Mouse (Mus musculus): ENCODE results near the gene Hspa12b. TPM values are rescaled to one million over a fixed set of nuclear protein-coding genes. Genes with fewer than 3 reads are reported as not detected.

Hspa12b gene
- polyA plus RNA-seq, 1 experiment = 5.4 TPM

GRCm38 (mm10) chr2:131145121-131145520 lies 18.0 kb downstream of the Hspa12b start:
- Histone ChIP-seq H3K27me3 (ENCODE audit: control insufficient read depth, insufficient read depth, low read length) (no peaks in the 10 kb centered on the region), H3K36me3 (ENCODE audit: control insufficient read depth, insufficient read depth, low read length) (no peaks in the 10 kb centered on the region; the same call in 1 of the 2 replicates), H3K4me1 (ENCODE audit: control insufficient read depth, insufficient read depth, low read length) (peaks cover 6% of the 10 kb centered on the region; the same call in 1 of the 2 replicates), H3K27ac (ENCODE audit: control insufficient read depth, insufficient read depth, low read depth, low read length) (no peak overlapping the region), H3K4me3 (ENCODE audit: control insufficient read depth, low read depth, low read length) (no peak overlapping the region)
- TF ChIP-seq POLR2A (IDR thresholded peaks at IDR 0.05; ENCODE audit: control insufficient read depth, low read depth, low read length) (no peak), CTCF (IDR thresholded peaks at IDR 0.05; ENCODE audit: control insufficient read depth, insufficient read depth, insufficient replicate concordance, low read depth, low read length) (no peak)

GRCm38 (mm10) chr2:131145536-131145935 lies 18.5 kb downstream of the Hspa12b start:
- Histone ChIP-seq H3K4me1 (ENCODE audit: control insufficient read depth, insufficient read depth, low read length) (peaks cover 6% of the 10 kb centered on the region; the same call in 1 of the 2 replicates), H3K36me3 (ENCODE audit: control insufficient read depth, insufficient read depth, low read length) (no peaks in the 10 kb centered on the region; the same call in 1 of the 2 replicates), H3K4me3 (ENCODE audit: control insufficient read depth, low read depth, low read length) (no peak overlapping the region), H3K27me3 (ENCODE audit: control insufficient read depth, insufficient read depth, low read length) (no peaks in the 10 kb centered on the region), H3K27ac (ENCODE audit: control insufficient read depth, insufficient read depth, low read depth, low read length) (no peak overlapping the region)
- TF ChIP-seq CTCF (IDR thresholded peaks at IDR 0.05; ENCODE audit: control insufficient read depth, insufficient read depth, insufficient replicate concordance, low read depth, low read length) (no peak), POLR2A (IDR thresholded peaks at IDR 0.05; ENCODE audit: control insufficient read depth, low read depth, low read length) (no peak)

- no peak for TF ChIP-seq CTCF (IDR thresholded peaks at IDR 0.05; ENCODE audit: control insufficient read depth, insufficient read depth, insufficient replicate concordance, low read depth, low read length)
- TF ChIP-seq POLR2A (IDR thresholded peaks at IDR 0.05; ENCODE audit: control insufficient read depth, low read depth, low read length) = no peak
Measured at GRCm38 (mm10) chr2:131146193-131147042, 19.3 kb downstream of the Hspa12b start.

GRCm38 (mm10) chr2:131147043-131147365 lies 19.9 kb downstream of the Hspa12b start:
- H3K4me3 ChIP-seq (ENCODE audit: control insufficient read depth, low read depth, low read length) = no peak overlapping the region
- peaks cover 4% of the 10 kb centered on the region; the same call in 1 of the 2 replicates for H3K4me1 ChIP-seq (ENCODE audit: control insufficient read depth, insufficient read depth, low read length)
- H3K27ac ChIP-seq (ENCODE audit: control insufficient read depth, insufficient read depth, low read depth, low read length) = no peak overlapping the region
- H3K27me3 ChIP-seq (ENCODE audit: control insufficient read depth, insufficient read depth, low read length) = no peaks in the 10 kb centered on the region
- TF ChIP-seq CTCF (IDR thresholded peaks at IDR 0.05; ENCODE audit: control insufficient read depth, insufficient read depth, insufficient replicate concordance, low read depth, low read length) = no peak
- no peak for TF ChIP-seq POLR2A (IDR thresholded peaks at IDR 0.05; ENCODE audit: control insufficient read depth, low read depth, low read length)
- no peaks in the 10 kb centered on the region; the same call in 1 of the 2 replicates for H3K36me3 ChIP-seq (ENCODE audit: control insufficient read depth, insufficient read depth, low read length)

More at GRCm38 (mm10) chr2:131146193-131147042, 19.3 kb downstream of the Hspa12b start:
- no peaks in the 10 kb centered on the region; the same call in 1 of the 2 replicates for H3K36me3 ChIP-seq (ENCODE audit: control insufficient read depth, insufficient read depth, low read length)
- no peak overlapping the region for H3K4me3 ChIP-seq (ENCODE audit: control insufficient read depth, low read depth, low read length)
- no peaks in the 10 kb centered on the region for H3K27me3 ChIP-seq (ENCODE audit: control insufficient read depth, insufficient read depth, low read length)
- H3K27ac ChIP-seq (ENCODE audit: control insufficient read depth, insufficient read depth, low read depth, low read length) = no peak overlapping the region
- H3K4me1 ChIP-seq (ENCODE audit: control insufficient read depth, insufficient read depth, low read length) = peaks cover 6% of the 10 kb centered on the region; the same call in 1 of the 2 replicates

GRCm38 (mm10) chr2:131148353-131149253 lies 21.5 kb downstream of the Hspa12b start:
- no peak for TF ChIP-seq CTCF (IDR thresholded peaks at IDR 0.05; ENCODE audit: control insufficient read depth, insufficient read depth, insufficient replicate concordance, low read depth, low read length)
- Histone ChIP-seq H3K36me3 (ENCODE audit: control insufficient read depth, insufficient read depth, low read length) (peaks cover 2% of the 10 kb centered on the region), H3K27me3 (ENCODE audit: control insufficient read depth, insufficient read depth, low read length) (no peaks in the 10 kb centered on the region), H3K4me1 (ENCODE audit: control insufficient read depth, insufficient read depth, low read length) (no peaks in the 10 kb centered on the region; the same call in 1 of the 2 replicates), H3K27ac (ENCODE audit: control insufficient read depth, insufficient read depth, low read depth, low read length) (no peak overlapping the region), H3K4me3 (ENCODE audit: control insufficient read depth, low read depth, low read length) (no peak overlapping the region)

GRCm38 (mm10) chr2:131149254-131149578 lies 22.1 kb downstream of the Hspa12b start:
- Histone ChIP-seq H3K36me3 (ENCODE audit: control insufficient read depth, insufficient read depth, low read length) (peaks cover 2% of the 10 kb centered on the region), H3K27me3 (ENCODE audit: control insufficient read depth, insufficient read depth, low read length) (no peaks in the 10 kb centered on the region), H3K4me3 (ENCODE audit: control insufficient read depth, low read depth, low read length) (no peak overlapping the region), H3K27ac (ENCODE audit: control insufficient read depth, insufficient read depth, low read depth, low read length) (no peak overlapping the region), H3K4me1 (ENCODE audit: control insufficient read depth, insufficient read depth, low read length) (no peaks in the 10 kb centered on the region; the same call in 1 of the 2 replicates)
- TF ChIP-seq POLR2A (IDR thresholded peaks at IDR 0.05; ENCODE audit: control insufficient read depth, low read depth, low read length) = no peak

GRCm38 (mm10) chr2:131152166-131152730 lies 25.2 kb downstream of the Hspa12b start:
- Histone ChIP-seq H3K27ac (ENCODE audit: control insufficient read depth, insufficient read depth, low read depth, low read length) (no peak overlapping the region), H3K4me1 (ENCODE audit: control insufficient read depth, insufficient read depth, low read length) (no peaks in the 10 kb centered on the region), H3K36me3 (ENCODE audit: control insufficient read depth, insufficient read depth, low read length) (peaks cover 6% of the 10 kb centered on the region), H3K4me3 (ENCODE audit: control insufficient read depth, low read depth, low read length) (no peak overlapping the region), H3K27me3 (ENCODE audit: control insufficient read depth, insufficient read depth, low read length) (no peaks in the 10 kb centered on the region)
- TF ChIP-seq POLR2A (IDR thresholded peaks at IDR 0.05; ENCODE audit: control insufficient read depth, low read depth, low read length) (no peak), CTCF (IDR thresholded peaks at IDR 0.05; ENCODE audit: control insufficient read depth, insufficient read depth, insufficient replicate concordance, low read depth, low read length) (no peak)
